Mouse (Mus musculus) B cell, adult (primary cell): ENCODE measurements around the gene Erlin1. TPM values are rescaled to one million over a fixed set of nuclear protein-coding genes. Genes with fewer than 3 reads are reported as not detected.

Experiments used
- total RNA-seq: library from RNA; stranded (reverse); gene quantifications from 4 replicates; pipeline ENCODE4 v1.2.4, GENCODE M21; 2023; ENCODE audit not compliant: inconsistent age

Gene Erlin1
- 20.7 to 22.3 TPM (median 22.1 TPM) in 4 replicates for total RNA-seq

GRCm38 (mm10) chr19:44069121-44069913 is at the start of gene Erlin1:
Gene Erlin1 (minus strand): TSS chr19:44069785.

DNA sequence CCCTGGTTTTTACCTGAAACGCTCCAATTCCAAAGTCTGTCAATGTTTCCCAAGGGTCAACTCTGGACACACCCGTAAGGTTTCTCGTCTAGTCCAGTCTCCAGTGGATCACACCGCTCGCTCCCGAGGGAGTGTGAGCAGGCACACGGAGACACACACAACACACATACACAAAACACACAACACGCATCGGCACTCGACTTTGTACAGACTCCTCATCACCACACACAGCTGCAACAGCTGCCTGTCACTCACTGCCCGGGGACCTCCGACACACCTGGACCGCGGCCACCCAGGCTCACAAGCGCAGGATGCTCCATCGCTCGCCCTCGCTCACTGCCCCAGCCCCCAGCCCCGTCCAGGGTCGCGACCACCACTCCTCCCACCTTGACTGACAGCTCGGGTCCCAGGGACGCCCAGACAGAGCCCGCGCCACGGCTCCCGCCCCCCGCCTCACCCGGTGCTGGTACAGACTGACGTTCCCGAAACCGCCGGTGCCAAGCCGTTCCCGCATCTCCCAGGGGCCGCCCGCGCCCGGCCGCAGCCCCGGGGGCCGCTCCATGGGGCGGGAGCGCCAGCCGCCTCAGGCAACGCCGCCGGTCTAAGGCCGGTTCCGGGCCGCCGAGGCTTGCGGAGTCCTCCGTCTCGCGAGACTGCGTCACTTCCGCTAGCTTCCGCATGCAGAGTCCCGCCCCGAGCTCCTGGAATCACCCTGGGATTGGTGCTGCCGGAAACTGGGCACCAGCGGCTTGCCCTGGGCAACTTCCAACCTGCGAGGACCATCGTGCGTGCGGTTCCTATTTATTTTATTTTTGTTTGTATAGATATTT is 37.5 kb upstream of the Erlin1 start, which contains the start of gene Chuk:
Chuk (minus strand) TSS at position 650 of the 830 bp plus-strand sequence.

DNA sequence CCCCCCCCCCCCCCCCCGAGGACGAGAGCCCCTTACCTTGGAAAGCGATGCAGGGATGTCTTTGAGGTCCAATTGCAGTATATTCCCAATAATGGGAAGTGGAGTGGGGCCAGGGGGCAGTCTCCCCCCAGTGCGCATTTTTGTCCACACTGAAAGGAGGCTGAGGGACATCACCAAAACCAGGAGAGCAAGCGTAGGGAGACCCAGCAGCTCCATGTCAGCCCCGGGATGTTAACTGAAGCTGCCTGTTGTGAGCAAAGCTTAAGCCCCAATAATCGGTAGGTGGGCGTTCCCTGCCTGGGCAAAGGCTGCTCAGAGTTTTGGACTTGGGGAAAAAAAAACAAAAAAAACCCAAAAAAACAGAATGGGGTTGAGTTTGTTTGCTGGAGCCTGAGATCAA is 40.6 kb downstream of the Erlin1 start, which contains the start of gene Cyp2c23:
Cyp2c23 (minus strand) TSS at position 237 of the 400 bp plus-strand sequence.

DNA sequence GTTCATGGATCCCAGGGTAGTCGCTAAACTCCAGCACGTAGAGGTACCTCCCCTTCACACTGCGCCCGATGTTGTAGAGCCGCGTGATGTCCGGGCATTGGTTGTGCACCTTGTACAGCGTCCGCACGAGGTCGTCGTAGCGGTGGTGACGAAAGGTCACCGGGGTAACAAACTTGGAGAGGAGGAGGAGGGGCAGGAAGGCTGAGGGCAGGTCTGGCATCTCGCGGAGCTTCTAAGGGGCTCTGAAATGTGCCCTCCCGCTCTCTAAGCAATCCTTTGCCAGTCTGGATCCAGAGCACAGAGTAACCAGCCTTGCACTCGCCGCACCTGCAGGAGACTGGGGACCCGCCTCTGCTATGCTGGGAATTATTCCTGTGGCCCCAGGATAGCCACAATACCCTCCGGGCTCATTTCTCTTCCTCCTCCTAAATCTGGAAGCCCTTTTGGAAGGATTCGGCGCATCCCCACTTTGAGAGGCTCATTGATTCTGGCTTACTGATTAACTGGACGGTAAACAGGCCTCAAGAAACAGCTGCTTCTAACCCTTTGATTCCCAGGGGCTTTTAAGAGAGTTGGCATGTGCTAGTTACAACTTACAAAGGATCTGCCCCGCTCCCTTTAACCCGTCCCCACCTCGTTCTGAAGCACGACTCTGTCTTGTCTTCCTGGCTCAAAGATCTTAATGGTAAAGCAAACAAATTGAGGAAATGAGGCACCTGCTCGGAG is 83.4 kb downstream of the Erlin1 start, which contains the start of gene Cpn1:
Cpn1 (minus strand) TSS at position 488 of the 726 bp plus-strand sequence.

Other genes with a start within 250 kb of the Erlin1 start
- 8.9 to 10.6 TPM (median 10.1 TPM) in 4 replicates for gene Dnmbp, start 129.6 kb downstream of the Erlin1 start, total RNA-seq
- gene Cpn1, start 83.2 kb downstream of the Erlin1 start, total RNA-seq, result not detected in 4 replicates
- not detected in 4 replicates for gene Cyp2c23, start 40.6 kb downstream of the Erlin1 start, total RNA-seq
- gene Chuk, start 37.7 kb upstream of the Erlin1 start, total RNA-seq, result 77.9 to 88.7 TPM (median 85.6 TPM) in 4 replicates
- gene Cwf19l1, start 66.1 kb upstream of the Erlin1 start, total RNA-seq, result 27.2 to 32.4 TPM (median 30.7 TPM) in 4 replicates
- 86.7 to 110 TPM (median 93.0 TPM) in 4 replicates for gene Bloc1s2, start 76.7 kb upstream of the Erlin1 start, total RNA-seq
- not detected in 4 replicates for gene Pkd2l1, start 122.7 kb upstream of the Erlin1 start, total RNA-seq
- gene Scd3, start 133.5 kb upstream of the Erlin1 start, total RNA-seq, result not detected in 4 replicates
- 30.8 to 45.6 TPM (median 37.3 TPM) in 4 replicates for gene Scd2, start 223.9 kb upstream of the Erlin1 start, total RNA-seq